Mouse (Mus musculus) erythroblast, embryonic 14.5 days (primary cell): ENCODE measurements around the gene Gm49450.

Experiments used
- GATA1 ChIP-seq: IDR thresholded peaks from 2 replicates; pipeline ENCODE4 v1.6.1; 2012; ENCODE audit warnings: low read length, inconsistent platforms, mixed read lengths
- TAL1 ChIP-seq: IDR thresholded peaks from 3 replicates; pipeline ENCODE4 v1.6.1; 2012; ENCODE audit warnings: low read length, inconsistent platforms, mixed read lengths

GRCm38 (mm10) chr15:98897495-98897894 is 55.9 kb downstream of the Gm49450 start:
- TF ChIP-seq GATA1 (no peak), TAL1 (no peak)
